21 mouse cellular contexts compared by ENCODE assay signal in genomic region chr13:25347558-25347957, GRCm38 (mm10).
DNase-seq lines count a peak whose midpoint lies in the region; ATAC-seq and TF ChIP-seq lines count a peak whose summit lies in the region.
"Had no signal": no experiment of that assay in that cellular context is flagged by ENCODE, and none has a peak within 500 bp of the region (broad histone marks: within the 10 kb centered on the region; RNA-seq: fewer than 3 reads in every experiment).

No protein-coding gene starts in this region.

- no peak for ATAC-seq in midbrain, embryonic 16.5 days
- ATAC-seq: intestine, embryonic 16.5 days had no signal

- H3K4me1 ChIP-seq in kidney, adult 2 months (ENCODE audit: control insufficient read depth, insufficient read depth, low read length): peaks cover 2% of the 10 kb centered on the region; the same call in 1 of the 2 replicates
- H3K4me1 ChIP-seq in midbrain, embryonic 16.5 days (ENCODE audit: control insufficient read depth, insufficient read depth, low read length): no peaks in the 10 kb centered on the region
- H3K4me1 ChIP-seq: heart, embryonic 12.5 days; hindbrain, embryonic 15.5 days; lung, embryonic 15.5 days had no signal

- no peak for TF ChIP-seq POLR2A in kidney, adult 2 months (IDR thresholded peaks at IDR 0.05; ENCODE audit: low read depth, low read length)

- no peak overlapping the region for H3K27ac ChIP-seq in kidney, adult 2 months (ENCODE audit: insufficient read depth, low read depth, low read length)
- H3K27ac ChIP-seq in midbrain, embryonic 16.5 days (ENCODE audit: low read length): no peak overlapping the region
- H3K27ac ChIP-seq: hindbrain, embryonic 15.5 days; left cerebral cortex, adult 2 months; lung, embryonic 15.5 days had no signal

- no peak overlapping the region for H3K4me2 ChIP-seq in midbrain, embryonic 16.5 days (ENCODE audit: low read length)
- H3K4me2 ChIP-seq: heart, embryonic 12.5 days; hindbrain, embryonic 15.5 days; liver, embryonic 11.5 days; lung, embryonic 15.5 days had no signal

- H3K27me3 ChIP-seq in kidney, adult 2 months (replicated peaks; ENCODE audit: control insufficient read depth, insufficient read depth, low read length): no peaks in the 10 kb centered on the region
- no peaks in the 10 kb centered on the region for H3K27me3 ChIP-seq in midbrain, embryonic 16.5 days (ENCODE audit: control insufficient read depth, insufficient read depth, low read depth, low read length)
- H3K27me3 ChIP-seq: heart, embryonic 12.5 days; hindbrain, embryonic 15.5 days; lung, embryonic 15.5 days had no signal

- no peaks in the 10 kb centered on the region for H3K9me3 ChIP-seq in midbrain, embryonic 16.5 days (replicated peaks; ENCODE audit: control insufficient read depth, low read length, poor library complexity, severe bottlenecking)
- H3K9me3 ChIP-seq: heart, embryonic 12.5 days; hindbrain, embryonic 15.5 days; lung, embryonic 15.5 days had no signal

- H3K9ac ChIP-seq in midbrain, embryonic 16.5 days (ENCODE audit: low read depth, low read length): no peak overlapping the region
- H3K9ac ChIP-seq: heart, embryonic 12.5 days; hindbrain, embryonic 15.5 days; lung, embryonic 15.5 days had no signal

- no peak for TF ChIP-seq CTCF in kidney, adult 2 months (conservative IDR thresholded peaks at IDR 0.05; ENCODE audit: insufficient read depth, insufficient read length, low read depth, low read length)

- peak; percentile 28 for DNase-seq in adrenal gland, adult 2 months
- DNase-seq in adrenal gland, adult 18-20 months (ENCODE audit: low spot score in 2 of 2): no peak
- DNase-seq in kidney, adult 2 months: peak; percentile 1
- no peak for DNase-seq in kidney, adult 18-20 months
- DNase-seq in ES-CJ7 (ENCODE audit: low read depth, low spot score): peak; percentile 34
- peak; percentile 25 for DNase-seq in adipocyte (ENCODE audit: low spot score)
- no peak for DNase-seq in cerebellum, adult 9-11 months
- DNase-seq: cerebellum, adult 18-20 months; kidney, postnatal 14 days; layer of hippocampus, adult 9-11 months; left cerebral cortex, postnatal 4 days; lung, postnatal 4 days; right cerebral cortex, postnatal 4 days; thymus, adult 2 months had no signal

- WGBS in kidney, adult 2 months: 38% methylated on average over 5 of the region's 5 CpGs
- WGBS in midbrain, embryonic 16.5 days: 53% methylated on average over 5 of the region's 5 CpGs

- H3K4me3 ChIP-seq in kidney, adult 2 months (ENCODE audit: insufficient read depth, low read depth, low read length): no peak overlapping the region
- no peak overlapping the region for H3K4me3 ChIP-seq in midbrain, embryonic 16.5 days (ENCODE audit: low read depth, low read length)
- H3K4me3 ChIP-seq: heart, embryonic 12.5 days; hindbrain, embryonic 15.5 days; left cerebral cortex, adult 2 months; lung, embryonic 15.5 days had no signal

- H3K36me3 ChIP-seq in kidney, adult 2 months (ENCODE audit: control insufficient read depth, insufficient read depth, low read length): no peaks in the 10 kb centered on the region
- H3K36me3 ChIP-seq in midbrain, embryonic 16.5 days (ENCODE audit: control insufficient read depth, insufficient read depth, low read length): no peaks in the 10 kb centered on the region
- H3K36me3 ChIP-seq: heart, embryonic 12.5 days; hindbrain, embryonic 15.5 days; lung, embryonic 15.5 days had no signal

Comparison
In these comparisons a context has a peak if more than half of its experiments do, and no peak if none do; other contexts are left out.
1. DNase-seq: peak in adrenal gland, adult 2 months (single experiment), kidney, adult 2 months (single experiment), ES-CJ7 (single experiment) and adipocyte (single experiment); none in adrenal gland, adult 18-20 months (0 of 2), kidney, adult 18-20 months (single experiment) and cerebellum, adult 9-11 months (single experiment).